Mouse (Mus musculus): ENCODE results near the gene Nup107.

DNA sequence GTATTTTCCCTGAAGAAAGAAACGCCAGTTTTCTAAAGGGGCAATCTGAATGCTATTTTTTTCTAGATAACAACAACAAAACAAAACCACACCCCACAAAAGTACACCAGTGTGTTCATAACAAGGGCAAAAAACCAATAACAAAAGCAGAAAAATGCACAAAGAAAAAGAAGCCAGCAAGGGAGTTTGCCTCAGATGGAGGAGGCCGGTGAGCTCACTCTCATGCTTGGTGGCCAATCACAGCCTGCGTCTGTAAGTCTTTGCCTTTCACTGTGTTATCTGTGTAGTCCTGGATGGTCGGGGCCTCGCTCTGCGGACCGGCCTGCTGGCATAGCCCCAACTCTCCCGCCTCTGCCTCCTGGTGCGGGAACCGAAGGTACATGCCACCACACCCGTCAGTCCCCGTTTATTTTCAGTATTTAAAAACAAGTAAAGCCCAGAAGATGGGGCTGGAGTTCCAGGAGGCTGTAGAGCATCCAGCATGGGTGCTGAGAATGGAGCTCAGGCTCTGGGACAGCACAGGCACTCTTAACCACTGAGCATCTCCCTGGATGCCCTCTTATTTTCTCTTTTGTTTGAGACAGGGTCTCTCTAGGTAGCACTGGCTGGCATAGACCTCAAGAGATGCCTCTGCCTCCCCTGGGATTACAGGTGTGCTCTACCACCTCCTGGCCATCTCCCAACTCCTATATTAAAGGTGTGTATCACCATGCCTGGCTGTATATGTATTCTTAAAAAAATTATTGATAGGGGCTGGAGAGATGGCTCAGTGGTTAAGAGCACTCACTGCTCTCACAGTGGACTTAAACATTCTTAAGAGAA lies 16.0 kb downstream of the Nup107 start:
- TF ChIP-seq TAL1 (IDR thresholded peaks at IDR 0.05; ENCODE audit: low read length) (no peak), GATA1 (IDR thresholded peaks at IDR 0.05; ENCODE audit: low read length) (no peak)

Measured in erythroblast, embryonic 14.5 days (primary cell).